Mouse (Mus musculus): ENCODE measurements at regions not wholly inside any gene's neighbourhood (a gene's known extent, or its start where the extent isn't known, plus 50 kb on each side); places are given as distances from the start of the nearest gene placed in this dataset.
"Not testable (repeated sequence)": the region's sequence is repeated elsewhere in the genome, so short reads cannot be mapped to it uniquely, and the experiment has no call there.

DNA sequence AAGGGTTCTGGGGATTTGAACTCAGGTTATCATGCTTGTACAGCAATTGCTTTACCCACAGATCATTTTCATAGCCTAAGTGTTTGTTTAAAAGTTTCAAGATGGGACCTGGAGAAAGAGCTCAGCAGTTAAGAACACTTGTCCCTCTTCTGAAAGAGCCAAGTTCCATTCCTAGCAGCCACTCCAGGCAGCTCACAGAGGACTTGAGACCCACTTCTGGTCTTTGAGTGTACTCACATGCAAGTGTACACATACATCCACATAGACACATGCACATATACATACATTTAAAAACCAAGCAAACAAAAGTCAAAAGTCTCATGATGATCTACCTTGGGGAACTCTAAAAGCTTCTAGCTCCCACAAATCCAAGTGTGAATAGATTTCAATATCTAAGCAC is 477.7 kb upstream of the Auts2 start:
- no peak for DNase-seq
- intact Hi-C loops (cut with DNase I), result no loop called here

DNA sequence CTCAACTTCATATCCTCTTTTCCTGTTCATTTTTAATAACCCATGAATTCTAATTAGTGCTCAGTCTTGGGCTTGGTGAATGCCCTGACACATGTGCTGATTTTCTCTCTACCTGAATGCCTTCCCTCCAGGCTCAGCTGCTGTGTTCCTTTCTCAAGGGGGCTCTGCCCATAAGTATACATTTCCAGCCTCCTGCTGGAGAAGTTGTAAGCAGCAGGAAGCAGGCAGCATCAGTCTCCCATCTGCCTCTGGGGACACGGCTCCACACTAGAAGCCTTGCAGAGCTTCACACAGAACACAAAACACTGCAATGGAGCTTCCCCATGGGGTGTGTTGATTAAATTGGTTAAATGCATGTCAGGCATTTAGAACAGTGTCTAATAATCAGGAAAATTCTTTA is 477.0 kb upstream of the Auts2 start:
- intact Hi-C loops (cut with DNase I), result no loop called here
- DNase-seq, result no peak

DNA sequence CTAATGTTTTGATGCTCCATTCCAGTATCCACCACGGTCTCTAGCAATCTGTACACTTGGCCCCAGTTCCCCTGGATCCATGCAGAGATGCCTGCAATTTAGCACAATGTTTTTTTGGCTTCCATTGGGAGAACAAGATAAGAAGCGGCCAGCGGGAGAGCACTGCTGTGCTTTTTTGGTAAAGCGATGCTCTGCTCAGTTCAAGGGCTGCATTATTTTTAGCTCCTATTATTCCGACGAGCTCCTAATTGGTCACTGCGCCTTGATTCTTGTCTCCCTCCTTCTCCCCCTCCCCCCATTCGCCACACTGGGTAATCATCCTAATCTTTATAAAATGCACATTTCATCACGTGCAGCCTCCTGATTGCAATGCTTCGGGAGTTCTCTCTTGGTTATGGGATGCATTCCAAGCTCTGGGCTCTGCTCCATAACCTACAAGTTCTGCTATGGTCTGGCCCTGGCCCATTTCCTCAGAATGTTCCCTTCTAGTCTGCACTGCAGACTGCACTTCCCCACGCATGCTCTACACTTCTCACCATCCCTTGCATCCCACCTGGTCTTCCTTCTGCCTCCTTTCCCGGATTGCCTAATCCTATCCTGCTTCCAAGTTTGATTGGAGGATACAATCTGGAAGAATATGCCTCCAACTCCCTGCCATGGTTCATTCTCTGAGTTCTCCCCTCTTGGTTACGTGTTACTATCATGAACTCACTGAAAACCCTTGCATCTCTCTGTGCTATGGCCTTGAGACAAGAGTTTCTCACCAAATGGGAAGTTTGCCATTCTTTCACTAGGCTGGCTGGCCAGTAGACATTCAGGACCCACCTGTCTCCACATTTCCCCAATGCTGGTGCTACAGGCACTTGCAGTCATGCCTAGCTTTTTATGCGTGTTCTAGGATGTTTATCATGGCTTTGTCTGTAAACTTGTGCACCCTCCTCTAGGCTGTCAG is 467.8 kb upstream of the Auts2 start:
- intact Hi-C loops (cut with DNase I), result no loop called here
- DNase-seq, result peak in 1 of 2 experiments; percentile 7

DNA sequence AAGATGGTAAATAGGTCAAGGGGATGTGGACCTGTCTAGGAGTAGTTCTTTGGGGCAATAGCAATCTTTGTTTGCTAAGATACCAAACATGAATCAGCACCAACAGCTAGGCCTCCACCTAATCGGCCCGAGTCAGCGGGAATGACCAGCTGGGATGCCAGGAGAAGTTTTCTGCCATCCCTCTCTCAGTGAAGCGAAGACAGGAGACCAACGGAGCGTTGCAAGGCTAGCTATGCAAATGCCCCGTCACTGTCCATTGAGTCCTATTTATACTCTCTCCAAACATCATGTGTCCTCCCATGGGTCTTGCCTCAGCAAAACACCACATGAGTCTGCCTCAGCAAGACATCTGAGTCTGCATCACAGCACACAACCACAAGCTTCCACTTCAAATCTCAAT is 439.7 kb upstream of the Auts2 start:
- DNase-seq, result no peak
- intact Hi-C loops (cut with DNase I), result no loop called here

DNA sequence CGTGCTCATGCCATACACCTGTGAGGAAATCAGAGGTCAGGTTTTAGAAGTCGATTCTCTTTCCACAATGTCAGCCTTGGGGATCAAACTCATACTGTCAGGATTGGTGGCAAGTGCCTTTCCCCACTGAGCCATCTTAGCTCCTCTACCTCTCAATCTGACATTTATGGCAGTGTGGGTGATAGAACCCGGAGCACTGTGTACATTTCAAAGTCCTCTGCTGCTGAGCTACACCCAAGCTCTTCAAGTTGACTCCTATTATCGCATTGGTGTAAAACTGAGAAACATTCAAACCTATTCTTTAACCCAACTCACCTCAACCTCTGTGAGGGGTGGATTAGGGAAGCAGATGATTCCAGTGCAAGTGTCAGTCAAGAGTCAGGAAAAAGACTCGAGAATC is 435.9 kb upstream of the Auts2 start:
- no peak for DNase-seq
- intact Hi-C loops (cut with DNase I), result no loop called here

DNA sequence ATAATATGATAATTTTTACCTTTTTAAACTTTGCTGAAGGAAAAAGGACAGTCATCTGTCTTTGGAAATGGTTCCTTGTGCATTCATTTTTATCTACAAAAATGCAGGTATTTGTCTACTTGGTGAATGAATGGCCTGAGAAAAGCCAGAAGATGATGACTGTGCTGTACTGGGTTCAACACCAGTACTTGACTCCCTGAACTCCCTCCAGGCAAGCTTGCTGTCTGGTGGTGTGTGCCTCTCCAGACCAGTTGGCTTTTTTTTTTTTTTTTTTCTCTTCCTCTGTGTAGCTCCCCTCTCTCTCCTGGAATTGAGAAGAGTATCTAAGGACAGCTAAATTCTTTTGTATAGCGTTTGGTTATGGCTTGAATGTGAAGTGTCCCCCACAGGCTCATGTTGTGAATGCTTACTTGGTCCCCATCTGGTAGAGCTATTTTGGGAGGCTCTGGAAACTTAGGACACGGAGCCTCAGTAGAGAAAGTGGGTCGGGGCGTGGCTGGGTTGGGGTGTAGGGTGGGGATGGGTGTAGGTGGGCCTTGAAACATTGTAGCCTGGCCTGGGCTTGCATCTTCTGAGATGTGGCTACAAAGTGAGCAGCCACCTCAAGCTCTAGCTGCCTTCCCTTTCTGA is 432.3 kb upstream of the Auts2 start:
- intact Hi-C loops (cut with DNase I), result no loop called here
- DNase-seq, result no peak

DNA sequence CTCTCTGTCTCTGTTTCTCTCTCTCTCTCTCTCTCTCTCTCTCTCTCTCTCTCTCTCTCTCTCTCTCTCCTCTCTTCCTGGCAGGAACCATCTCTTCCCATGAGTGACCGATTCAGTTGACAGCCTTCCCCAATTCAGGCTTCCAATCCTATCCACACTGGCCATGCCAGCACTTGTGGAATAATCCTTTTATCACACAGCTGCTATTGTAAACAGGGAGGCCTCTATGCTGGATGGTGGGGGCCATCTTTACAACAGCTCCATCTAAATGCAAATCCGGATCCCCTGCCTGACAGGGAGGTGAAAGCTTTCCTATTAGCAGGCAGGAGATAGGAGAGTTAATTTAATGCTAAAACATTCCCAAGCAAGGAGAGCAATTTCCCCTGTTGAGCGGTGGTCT is 431.7 kb upstream of the Auts2 start:
- DNase-seq, result no peak
- intact Hi-C loops (cut with DNase I), result no loop called here

DNA sequence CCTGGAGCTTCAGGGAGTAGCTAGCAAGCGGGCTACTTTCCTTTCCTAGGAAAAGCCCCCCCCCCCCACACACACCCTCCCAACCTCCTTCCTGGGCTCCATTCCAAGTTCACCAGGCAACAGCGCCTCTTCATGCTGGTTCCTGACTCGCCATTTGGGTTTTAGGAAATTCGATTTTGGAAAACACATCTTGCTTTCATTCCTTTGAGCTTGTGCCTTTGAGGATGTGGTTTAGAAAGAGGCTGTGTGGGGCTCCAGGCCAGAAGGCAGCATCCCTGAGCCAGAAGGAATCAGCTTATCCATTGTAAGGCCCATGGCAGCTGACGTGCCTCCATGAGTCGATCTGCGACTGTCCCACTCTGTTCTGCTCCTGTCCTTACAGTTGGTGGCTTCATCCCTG is 427.9 kb upstream of the Auts2 start:
- DNase-seq, result no peak
- intact Hi-C loops (cut with DNase I), result no loop called here

DNA sequence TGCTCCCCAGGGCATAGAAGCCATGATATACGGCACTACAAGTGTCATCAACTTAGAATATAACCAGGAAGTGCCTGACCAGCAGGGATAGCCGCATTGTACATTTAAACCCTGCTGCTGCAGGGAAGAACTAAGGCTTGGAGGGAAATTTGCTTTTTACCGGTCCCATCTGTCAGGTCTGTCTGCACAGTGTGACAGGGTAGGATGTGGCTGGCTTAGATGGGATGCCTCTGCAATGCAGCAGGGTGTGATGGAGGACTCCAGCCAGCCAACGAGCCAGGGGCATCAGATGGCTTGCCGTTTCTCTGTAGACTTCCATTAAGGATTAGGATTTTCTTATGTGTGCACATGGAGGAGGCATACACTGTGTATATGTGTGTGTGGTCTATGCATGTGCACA is 426.2 kb upstream of the Auts2 start:
- no peak for DNase-seq
- intact Hi-C loops (cut with DNase I), result no loop called here

DNA sequence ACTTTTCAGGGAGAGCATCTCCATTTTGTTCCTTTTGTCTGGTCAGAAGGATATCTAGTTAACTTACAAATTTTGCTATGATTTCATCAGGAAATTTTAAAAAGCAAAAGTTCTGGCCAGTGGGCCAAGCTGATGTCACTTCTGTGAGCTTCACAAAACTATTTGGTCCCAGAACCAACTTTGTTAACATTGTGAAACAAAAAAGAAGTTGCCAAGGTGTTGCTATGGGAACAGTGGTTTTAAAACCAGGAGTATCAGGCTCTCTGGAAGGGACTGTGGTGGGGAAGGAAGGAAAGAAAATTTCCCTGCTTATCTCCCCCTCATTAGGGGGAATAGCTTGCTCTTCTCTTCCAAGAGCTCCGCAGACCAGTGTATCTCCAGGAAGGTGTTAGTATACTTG is 416.8 kb upstream of the Auts2 start:
- peak in 1 of 2 experiments; percentile 27 for DNase-seq
- intact Hi-C loops (cut with DNase I), result no loop called here

DNA sequence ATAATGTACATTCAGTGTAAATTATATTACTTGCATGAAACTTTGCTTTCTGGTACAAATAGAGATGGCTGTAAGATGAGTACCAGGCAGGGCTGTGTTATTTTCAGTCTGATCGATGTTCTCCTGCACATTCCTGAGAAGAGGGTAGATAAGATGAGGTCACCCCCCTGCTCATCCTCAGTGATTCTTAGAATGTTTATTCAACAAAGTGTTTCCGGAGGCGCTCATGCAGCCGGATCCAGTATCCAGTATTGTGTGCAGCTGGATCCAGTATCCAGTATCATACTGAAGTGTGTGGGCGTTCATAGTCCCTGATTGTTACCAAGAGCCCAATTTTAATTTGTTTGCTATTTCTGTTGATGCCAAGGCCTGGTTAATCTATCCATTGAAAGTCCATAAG is 413.0 kb upstream of the Auts2 start:
- intact Hi-C loops (cut with DNase I), result no loop called here
- no peak for DNase-seq

DNA sequence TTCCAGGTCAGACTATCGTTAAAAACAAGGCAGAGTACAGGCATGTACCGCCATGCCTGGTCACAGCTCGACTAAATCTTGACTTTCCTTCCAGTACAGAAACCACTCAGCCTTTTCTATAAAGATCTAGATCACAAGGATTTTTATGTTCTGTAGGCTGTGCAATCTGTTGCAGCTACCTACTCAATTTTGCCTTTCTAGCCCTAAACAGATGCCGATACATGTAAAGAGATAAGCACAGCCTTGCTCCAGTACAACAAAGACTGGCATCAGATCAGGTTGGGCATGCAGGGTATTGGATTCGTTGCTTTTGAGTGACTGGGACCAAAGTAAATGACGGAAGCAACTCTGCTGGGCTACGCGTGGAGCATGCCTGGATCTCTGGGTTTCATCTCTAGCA is 411.9 kb upstream of the Auts2 start:
- intact Hi-C loops (cut with DNase I), result no loop called here
- no peak for DNase-seq

DNA sequence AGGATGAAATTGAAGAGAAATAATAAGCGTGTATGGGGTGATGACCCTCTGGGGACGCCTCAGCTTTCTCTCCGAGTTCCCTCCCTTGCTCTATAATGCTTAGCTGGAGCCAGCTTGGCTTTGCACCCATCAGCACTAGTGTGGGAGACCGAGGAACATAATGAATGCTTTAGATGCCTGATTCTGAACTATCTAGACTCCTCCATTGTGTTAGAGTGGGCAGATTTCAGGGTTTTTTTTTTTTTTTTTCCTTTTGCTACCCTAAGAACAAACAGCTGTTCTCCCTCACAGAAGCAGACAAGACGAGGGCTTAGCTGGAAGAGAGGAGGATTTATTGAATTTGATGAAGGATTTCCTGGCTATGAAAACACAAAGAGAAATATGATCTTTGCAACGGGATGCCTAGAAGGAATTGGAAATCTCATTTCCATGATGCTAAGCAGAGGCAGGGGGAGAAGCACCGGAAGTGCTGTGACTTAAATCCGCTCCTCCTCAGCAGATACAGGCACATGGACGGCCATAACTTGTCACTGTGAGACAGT is 390.4 kb upstream of the Auts2 start:
- DNase-seq, result no peak
- intact Hi-C loops (cut with DNase I), result no loop called here

DNA sequence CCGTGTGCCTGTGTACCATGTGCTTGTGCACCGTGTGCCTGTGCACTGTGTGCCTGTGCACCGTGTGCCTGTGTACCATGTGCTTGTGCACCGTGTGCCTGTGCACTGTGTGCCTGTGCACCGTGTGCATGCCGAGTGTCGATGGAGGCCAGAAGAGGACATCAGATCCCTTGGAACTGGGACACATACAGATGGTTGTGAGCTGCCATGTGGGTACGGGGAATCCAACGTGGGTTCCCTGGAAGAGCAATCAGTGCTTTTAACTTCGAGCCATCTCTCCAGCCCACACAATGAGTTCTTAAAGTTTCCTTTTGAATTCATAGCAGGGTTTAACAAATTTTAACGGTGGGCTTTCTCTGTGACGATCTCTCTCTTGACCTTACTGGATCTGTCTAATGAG is 386.8 kb upstream of the Auts2 start:
- intact Hi-C loops (cut with DNase I); DNase-seq: not testable (repeated sequence)

DNA sequence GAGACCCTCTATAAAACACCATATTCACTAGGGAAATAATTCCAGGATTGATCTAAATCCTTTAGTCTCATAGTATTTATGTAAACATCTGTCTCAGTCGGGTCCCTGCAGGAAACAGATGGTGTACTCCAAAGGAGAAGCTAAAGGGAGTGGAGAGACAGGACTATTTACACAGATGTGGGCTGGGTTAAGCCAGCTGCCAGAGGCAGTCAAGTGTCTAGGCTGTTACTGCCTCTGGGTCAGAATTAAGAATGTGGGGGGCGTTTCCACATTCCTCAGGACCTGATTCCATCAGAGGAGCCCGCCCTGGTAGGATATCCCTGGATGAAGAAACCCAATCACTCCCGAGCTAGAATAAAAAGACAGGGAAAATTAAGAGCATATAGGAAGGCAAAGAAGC is 380.2 kb upstream of the Auts2 start:
- no peak for DNase-seq
- intact Hi-C loops (cut with DNase I), result no loop called here

DNA sequence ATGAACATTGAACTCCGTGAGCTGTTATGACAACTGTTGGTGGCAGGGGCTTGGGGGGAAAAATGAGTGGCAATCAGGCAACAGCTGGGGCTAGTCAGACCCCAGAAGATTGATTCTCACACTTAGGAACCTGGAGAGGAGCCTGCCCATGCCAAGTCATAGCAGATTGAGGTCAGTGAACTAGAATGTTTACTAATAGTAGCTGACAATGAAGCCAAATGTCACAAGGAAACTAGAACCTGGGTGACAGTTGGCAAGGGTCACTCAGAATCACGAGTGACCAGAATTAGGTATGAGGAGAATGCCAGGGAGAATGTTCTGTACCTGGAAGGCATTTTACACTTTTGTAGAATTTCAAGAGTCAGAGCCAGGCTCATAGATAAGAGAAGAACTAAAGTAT is 365.9 kb upstream of the Auts2 start:
- intact Hi-C loops (cut with DNase I), result no loop called here

DNA sequence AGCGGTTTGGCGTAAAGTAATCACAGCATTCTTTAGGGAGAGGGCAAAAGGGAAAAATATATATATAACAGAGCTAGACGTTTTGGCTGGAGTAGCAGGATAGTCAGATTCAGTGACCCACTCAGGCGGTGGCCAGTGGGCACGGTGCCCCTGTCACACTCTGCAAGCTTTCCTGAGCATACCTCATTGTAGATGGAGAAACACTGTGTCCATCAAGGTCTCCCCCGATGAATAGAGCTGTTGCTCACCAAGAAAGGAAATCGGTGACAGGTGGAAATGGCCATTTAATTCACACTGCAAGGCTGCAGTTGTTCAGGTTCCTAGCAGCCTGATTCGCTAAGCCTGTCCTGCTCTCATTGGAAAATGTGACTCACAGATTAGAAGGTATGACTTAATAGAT is 365.1 kb upstream of the Auts2 start:
- intact Hi-C loops (cut with DNase I), result no loop called here
- DNase-seq, result no peak

More for the DNA sequence above, 365.9 kb upstream of the Auts2 start:
- DNase-seq, result no peak

DNA sequence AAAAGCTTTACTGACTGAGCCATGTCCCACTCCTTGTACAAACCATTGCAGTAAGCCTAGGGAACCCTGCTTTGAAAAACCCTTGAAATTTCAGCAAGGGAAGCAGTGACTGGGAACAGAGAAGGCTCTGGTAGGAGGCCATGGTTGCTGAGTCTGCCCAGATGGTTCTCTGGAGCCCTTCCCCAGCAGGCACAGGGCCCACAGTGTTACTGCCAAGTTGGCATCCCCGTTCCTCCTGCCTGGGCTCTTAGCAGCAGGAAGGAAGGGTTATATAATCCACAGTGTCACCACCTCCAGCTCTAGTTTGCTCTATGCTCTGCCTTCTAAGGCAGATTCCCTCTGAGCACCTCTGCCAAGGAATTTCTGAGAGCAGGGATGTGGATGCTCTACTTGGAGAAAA is 349.4 kb upstream of the Auts2 start:
- intact Hi-C loops (cut with DNase I), result no loop called here
- DNase-seq, result peak; percentile 73 to 81

DNA sequence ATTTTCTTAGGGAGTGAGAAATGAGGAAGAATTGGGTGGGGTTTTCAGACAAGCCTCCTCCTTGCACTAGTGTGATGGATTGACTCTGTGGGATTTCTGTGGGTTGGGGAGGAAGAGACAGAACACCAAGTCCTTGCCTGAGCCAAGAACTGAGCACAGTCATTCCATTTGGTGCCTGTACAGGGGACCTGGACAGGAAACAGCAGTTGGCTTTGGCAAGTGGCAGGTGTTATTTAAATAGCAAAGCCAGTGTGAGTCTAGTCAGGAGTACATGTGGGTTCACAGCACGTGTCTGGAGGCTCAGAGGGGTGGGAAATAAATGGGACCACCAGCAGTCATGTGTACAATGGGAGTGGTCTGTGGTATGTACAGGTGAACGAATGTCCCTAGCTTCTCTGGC is 341.0 kb upstream of the Auts2 start:
- intact Hi-C loops (cut with DNase I), result no loop called here
- no peak for DNase-seq

DNA sequence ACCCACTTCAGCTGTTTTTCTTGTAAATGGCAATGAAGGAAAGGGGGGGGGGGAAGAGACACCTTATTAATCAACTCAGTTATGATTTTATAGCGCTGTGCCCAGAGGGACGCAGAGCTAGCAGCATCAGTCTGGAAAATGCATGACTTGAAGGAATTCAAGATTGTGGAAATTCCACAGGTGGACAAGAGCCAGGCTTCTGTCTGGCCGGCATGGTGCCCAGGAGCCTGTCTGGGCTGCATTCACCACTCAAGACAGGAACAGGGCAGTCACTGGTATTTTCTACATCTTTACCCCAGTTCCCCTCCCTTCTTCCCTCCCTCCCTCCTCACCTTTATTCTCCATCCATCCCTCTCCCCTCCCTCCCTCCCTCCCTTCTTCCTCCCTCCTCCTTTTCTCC is 339.1 kb upstream of the Auts2 start:
- peak in 1 of 2 experiments; percentile 21 for DNase-seq
- intact Hi-C loops (cut with DNase I), result no loop called here

DNA sequence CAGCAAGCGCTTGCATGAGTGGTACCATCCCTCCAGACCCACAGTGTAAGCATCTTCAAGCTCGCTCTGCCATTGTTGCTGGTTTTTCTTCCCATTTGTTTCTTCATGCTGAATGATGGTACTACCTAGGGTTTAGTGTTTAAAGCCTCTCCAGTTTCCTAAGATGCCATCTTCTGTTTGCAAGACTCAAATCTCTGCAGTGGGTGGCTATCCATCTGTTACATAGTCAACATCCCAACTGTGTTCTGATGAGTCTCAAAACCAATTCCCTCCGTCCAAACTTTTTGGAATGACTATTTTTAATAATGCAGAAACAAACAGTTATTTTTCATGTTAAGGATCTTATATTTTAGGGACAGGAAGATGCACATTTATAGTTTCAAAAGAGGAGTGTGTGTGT is 338.0 kb upstream of the Auts2 start:
- intact Hi-C loops (cut with DNase I), result no loop called here
- no peak for DNase-seq

DNA sequence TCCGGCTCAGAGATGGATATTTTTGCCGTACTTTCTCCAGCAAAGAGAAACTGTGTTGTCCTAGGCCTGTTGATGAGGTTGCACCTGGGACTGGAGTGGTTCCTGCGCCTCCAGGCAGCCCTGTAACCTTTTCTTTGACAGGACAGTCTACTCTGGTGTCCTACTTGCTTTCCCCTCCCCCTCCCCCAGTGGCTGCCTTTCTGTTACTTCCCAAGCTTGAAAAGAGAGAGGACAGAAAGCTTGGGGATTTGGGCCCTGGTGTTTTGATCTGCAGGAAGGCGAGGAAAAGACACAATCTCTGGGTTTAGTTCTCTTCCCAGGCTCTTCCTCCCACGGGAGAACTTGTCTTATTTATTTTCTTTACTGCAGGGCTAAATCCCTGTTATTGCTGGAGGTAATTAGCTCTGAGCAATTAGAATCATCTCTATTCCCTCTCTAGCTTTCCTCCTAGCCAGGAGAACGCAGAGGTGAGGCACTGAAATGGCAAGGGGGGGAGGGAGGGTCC is 333.2 kb upstream of the Auts2 start:
- intact Hi-C loops (cut with DNase I), result no loop called here
- DNase-seq, result no peak
